Mouse (Mus musculus): Measurements from ENCODE around the gene Slc5a10. TPM values are rescaled to one million over a fixed set of nuclear protein-coding genes. Genes with fewer than 3 reads are reported as not detected.

The Slc5a10 gene
- under 1 TPM in 1 of 2 experiments, not detected in 1; 0.15 TPM for total RNA-seq (2021)
- long read RNA-seq, experiment 1 = 0 reads
- long read RNA-seq, experiment 2, partial matches to known transcripts = 0 of 1 reads
- long read RNA-seq, experiment 2, other reads (novel, unspliced or antisense) = 0 of 1 reads

DNA sequence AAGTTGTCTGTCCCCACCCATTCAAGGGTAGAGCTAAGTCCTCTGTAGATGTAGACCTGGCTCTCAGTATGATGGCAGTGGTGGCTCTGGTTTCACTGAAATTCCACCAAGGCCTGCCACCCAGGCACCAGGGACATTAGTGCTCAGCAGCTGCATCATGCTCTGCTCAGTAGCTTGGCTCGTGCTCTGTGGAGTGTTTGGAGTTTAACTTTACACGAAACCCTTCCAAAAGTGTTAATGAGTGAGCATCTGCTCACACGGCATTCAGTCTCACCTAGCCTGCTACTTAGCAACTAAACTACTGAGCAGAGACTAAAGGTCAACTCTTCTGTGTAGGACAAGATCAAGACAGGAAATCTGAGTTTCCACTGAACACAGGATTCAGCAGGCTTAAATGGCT, at the start of gene Slc5a10:
Gene Slc5a10, minus strand, starts transcription at position 191 of the 400 bp plus-strand sequence.
- no peak for DNase-seq

DNA sequence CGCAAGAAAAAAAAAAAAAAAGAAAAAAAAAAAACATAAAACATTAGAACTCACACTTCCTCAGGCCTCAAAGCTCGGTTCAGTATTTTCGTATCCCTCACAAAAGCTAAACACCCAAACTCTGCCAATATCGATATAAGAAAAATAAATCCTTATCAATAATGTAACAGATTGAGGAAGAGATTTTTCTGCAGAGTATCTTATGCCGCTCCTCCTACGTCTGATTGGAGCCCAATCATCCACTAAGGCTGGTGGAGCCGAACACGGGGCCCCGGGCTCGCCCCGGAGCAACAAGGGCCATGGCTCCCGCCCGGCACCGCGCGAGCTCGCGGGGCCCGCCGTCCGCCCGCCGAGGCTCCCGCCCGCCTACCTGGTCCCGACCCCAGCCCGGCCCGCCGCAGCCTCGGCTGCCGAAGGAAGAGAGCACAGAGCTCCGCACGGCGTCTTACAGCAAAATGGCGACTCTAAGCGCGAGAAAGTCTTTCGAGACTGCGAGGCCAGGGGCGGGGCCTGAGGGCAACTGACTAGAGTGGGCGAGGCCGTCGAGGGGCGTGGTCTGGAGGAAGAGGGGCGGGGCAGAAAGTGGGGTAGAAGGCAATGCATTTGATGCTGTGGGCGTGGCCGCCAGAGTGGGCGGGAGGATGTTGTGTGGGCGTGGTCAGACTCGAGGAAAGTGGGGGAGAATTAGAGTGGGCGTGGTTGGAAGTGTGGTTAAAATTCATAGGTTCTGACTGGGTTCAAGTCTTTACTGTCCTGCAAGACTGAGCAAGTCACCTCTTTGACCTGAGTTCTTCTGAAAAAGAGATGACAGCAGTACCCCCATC, 41.2 kb upstream of the Slc5a10 start, which contains the start of gene Prpsap2:
Gene Prpsap2, minus strand, starts transcription at position 505 of the 824 bp plus-strand sequence.
- DNase-seq = peak; percentile 100

DNA sequence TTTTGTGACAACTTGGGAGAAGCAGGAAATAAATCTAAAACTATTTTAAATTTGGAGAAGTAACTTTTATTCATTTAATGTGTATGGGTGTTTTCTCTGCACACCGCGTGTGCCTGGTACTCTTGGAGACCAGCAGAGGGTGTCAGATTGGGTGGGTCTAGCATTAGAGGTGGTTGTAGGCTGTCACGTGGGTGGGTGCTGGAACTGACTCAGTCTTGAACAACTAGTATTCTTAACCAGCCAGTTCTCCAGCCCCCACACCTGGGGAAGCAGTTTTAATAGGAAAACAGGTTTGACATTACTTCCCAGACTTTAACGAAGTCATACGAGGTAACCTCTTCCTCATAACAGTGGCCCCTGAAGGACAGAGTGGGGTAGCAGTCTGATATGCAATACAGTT, 39.9 kb upstream of the Slc5a10 start:
- DNase-seq = peak; percentile 15

DNA sequence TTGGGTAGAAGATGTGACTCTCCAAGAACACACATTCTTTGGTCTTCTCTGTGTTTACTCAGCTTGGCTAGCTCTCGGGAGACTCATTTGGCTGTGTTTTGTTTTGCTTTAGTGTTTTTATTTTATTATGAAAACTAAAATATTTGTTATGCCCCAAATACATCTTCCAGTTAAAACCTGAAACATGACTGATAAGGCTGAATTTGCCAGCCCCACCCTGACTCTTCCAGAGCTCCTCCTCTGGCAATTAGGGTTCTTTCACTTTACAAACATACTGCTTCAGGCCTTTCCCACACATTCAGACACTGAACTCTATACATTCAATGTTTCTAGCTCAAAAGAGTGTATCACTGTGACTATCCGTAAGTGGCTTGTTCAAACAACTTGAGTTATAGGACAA, 36.5 kb upstream of the Slc5a10 start:
- no peak for DNase-seq

DNA sequence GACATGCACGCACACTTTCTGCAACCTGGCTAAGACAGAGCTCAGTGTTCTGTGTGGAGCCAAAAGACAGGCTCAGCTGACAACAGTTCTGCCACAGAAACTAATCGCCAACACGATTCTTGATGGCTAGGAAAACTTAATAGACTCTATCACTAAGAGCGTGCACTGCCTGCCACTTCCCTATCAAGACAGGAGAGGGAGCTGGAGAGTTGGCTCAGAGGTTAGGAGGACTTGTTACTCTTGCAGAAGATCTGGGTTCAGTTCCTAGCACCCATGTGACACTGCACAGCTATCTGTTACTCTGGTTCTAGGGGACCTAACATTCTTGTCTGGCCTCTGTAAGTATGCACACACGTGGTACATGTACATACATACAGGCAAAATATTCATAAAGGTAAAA, 31.0 kb upstream of the Slc5a10 start:
- DNase-seq = peak; percentile 32

DNA sequence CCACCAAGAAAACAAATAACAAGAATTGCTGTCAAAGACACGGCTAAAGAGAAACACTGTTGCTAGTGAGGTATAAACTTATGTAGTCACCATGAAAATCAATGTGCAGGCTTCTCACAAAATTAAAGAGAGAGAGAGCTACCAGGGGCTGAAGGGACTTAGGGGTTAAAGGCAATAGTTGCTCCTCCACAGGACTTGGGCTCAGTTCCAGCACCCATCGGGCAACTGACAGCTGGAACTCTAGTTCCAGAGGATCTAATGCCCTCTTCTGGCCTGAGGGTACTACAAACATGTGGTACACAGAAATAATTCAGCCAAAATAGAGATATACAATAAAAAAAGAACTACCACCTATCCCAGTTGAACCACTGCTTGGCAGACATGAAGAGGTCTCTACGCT, 26.5 kb upstream of the Slc5a10 start:
- DNase-seq = peak; percentile 20

DNA sequence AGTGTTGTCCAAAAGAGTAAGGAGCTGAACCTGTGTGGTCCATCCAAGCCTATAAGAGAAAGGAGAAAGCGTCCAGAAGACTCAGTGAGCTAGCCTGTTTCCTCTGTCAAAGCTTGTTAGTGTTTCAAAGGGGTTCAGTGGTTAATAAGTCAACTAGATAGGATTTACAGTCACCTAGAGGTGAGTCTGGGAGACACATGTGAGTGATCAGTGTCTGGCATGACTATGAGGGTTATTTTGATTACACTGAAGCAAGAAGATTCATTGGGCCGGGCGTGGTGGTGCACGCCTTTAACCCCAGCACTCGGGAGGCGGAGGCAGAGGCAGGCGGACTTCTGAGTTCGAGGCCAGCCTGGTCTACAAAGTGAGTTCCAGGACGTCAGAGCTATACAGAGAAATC, 25.2 kb upstream of the Slc5a10 start:
- no peak for DNase-seq

DNA sequence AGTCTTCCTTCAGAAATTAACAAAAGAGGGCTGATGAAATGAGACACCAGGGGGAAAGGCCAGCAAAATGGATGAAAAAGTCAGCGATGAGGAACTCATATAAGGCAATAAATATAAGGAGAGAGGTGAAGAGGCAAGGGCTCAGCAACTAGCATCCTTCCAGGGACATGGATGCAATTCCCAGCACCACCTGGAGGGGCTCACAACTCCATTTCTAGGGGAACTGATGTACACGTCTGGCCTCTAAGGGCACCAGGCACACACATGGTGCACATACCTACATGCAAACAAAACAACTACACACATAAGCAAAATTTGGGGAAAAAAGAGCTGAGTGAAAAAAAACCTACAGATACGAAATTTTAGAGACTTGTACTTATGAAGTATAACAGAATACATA, 23.8 kb upstream of the Slc5a10 start:
- DNase-seq = no peak

DNA sequence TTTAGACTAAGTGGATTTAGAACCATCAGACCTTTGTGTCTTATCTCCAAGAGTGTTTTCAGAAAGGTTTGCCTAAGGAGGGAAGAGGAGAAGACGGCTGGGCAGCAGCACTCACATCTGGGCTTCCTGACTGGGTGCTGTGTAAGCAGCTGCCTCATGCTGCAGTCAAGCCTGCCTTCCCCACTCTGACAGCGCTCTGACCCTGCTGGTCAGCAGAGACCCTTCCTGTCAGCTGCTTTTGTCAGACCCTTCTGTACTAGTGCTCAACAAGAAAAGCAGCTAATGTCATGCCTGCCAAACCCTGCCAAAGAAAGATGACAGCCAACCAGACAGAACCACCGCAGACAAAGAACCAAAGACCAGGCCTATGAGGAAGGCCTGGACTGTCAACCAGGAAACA, 23.1 kb upstream of the Slc5a10 start:
- DNase-seq = no peak

DNA sequence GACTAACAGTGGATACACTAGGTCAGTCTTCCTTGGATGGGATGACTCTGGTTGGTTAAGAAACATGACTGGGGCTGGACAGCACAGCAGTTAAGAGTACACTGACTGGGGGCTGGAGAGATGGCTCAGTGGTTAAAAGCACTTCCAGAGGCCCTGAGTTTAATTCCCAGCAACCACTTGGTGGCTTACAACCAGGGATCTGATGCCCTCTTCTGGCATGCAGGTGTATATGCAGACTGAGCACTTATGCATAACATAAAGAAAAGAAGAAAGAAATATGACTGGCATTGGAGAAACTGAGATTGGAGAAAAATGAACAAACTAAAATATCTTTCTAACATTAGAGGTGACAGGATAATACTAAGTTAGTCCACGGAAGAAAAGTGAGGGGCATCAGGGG, 19.9 kb upstream of the Slc5a10 start:
- DNase-seq = no peak

DNA sequence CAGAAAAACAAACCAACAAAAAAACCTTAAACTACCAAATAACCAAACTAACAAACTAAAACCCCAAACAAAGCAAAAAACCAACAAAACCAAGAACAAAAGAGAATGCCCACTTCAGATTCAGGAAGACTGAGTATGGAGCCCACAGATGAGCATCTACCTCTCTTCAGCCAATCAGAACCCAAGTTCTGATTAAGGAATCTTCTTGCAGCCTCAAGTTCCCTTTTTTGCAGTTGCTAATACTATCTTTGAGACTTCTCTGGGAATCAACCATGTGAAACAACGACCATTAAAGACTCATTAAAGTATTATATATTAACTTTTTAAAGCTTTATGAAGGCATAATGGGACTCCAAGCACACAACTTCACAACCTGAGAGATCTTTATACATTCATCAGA, 16.7 kb upstream of the Slc5a10 start:
- no peak for DNase-seq

DNA sequence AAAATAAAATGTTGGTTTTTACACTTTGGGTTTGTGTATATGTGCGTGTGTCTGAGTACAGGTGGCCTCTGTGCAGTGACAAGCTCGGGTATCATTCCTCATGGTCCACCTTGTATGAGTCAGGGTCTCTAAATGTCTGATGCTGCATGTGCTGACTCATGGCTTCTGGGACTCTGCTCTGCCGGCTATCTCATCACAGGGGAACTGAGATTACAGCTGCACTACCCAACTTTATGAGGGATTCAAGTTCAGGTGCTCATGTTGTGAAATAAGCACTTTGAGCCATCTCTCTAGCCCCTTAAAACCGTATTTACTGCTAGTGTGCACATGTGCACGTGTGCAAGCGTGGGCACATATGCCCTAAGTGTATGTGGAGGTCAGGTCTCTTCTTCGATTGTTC, 12.0 kb upstream of the Slc5a10 start:
- no peak for DNase-seq

DNA sequence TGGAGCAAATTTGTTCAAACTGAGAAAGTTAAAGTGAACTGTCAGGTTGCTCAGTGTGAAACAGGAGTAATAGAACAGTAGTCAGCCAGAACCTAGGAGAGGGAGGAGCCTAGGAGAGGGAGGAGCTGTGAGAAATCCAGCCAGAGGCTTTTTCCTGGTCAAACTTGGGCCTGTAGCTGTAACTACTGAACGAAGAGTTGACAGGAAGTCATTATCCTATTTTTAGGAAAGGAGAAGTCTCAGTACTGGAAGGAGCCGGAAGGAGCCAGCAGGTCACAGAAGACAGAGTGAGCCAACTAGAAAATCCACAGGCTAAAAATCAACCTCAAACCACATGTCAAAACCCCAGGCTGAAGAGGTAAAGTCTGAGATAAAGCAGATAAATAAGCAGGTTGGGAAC, 7.4 kb upstream of the Slc5a10 start:
- no peak for DNase-seq

DNA sequence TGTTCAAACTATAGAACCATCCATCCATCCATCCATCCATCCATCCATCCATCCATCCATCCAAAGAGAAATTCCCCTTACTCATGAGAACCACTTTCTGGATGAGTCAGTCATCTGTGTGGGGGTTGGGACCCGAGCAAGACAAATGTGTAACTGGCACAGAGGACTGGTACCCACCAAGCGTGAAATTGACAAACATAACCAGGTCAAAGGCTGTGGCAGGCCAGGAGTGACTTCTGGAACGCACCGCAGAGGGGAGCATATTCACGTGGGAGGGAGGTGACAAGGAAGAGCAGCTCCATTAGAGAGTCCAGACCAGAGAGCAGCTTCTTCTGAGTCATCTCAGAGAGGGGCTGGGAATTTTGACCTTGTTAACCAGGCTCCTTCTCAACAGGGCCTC, 1.5 kb upstream of the Slc5a10 start:
- DNase-seq = no peak

DNA sequence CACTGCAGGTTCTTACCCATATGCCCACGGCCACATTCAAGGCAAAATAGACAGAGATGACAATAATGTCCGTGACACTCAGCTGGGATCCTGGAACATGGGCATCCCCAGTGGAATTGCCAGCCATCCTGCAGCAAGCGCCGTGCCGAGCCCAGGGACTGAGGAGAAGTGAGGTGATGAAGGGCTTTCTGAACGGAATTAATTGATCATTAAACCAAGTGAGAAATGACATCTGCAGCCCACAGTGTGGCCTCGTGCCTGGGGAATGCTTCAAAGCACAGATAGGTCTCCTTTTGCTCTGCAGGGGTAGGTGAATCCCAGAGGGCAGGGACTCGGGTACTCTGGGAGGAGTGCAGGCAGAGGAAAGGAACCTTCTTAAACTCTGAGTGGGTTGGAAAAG, 800 bp downstream of the Slc5a10 start:
- DNase-seq = no peak

DNA sequence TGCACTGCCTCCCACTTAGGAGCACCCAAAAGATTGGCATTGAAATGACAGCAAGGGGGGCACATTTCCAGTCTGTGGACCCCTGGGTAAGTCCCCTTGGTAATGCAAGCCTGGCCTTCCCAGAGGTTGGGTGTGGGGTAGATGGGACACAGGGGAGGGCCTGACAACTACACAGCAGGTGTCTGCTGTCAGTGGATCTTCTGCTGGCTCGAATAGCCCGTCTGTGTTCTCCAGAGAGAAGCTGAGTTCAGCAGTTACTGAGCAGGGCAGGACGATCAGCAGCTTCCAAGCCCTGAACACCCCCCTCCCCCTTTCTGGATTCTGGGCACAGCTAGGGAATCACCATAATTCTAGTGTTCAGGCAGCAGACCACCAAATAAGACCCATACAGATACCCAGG, 1.2 kb downstream of the Slc5a10 start:
- no peak for DNase-seq

DNA sequence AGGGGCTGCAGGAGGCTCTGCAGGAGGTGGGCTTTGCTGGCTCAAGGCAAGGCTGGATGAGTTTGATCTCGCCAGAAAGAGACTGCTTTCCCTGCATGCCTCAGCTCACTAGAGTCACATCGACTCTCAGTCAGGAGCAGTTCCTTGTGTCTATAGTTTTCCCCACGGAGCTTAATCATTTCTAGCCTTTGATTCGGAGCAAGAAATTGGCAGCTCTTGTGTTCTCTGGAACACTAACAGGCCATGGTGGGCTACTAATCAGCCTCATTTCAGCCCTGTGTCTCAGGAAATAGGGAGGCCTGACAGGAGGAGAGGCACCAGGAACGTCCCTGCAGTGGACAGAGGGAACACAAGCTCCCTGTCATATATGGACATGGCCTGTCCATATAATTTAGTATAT, 2.6 kb downstream of the Slc5a10 start:
- DNase-seq = no peak

DNA sequence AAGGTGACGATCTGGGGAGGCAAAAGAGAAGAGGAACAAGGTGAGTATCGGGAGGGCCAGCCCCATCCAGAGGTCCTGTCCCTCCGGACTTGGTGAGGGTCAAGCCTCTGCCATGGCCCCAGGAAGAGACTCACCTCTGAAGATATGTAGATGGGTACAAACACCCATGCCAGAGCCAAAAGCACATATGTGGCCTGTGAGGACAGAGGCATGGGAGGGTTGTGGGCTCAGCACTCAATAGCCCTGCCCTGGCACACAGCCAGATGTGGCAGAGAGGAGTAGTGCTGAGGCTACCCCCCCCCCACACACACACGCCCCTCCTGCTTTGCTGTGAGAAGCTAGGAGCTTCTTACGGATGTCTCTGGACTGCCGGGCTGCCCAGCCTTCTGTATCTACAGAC, 5.5 kb downstream of the Slc5a10 start:
- DNase-seq = no peak

DNA sequence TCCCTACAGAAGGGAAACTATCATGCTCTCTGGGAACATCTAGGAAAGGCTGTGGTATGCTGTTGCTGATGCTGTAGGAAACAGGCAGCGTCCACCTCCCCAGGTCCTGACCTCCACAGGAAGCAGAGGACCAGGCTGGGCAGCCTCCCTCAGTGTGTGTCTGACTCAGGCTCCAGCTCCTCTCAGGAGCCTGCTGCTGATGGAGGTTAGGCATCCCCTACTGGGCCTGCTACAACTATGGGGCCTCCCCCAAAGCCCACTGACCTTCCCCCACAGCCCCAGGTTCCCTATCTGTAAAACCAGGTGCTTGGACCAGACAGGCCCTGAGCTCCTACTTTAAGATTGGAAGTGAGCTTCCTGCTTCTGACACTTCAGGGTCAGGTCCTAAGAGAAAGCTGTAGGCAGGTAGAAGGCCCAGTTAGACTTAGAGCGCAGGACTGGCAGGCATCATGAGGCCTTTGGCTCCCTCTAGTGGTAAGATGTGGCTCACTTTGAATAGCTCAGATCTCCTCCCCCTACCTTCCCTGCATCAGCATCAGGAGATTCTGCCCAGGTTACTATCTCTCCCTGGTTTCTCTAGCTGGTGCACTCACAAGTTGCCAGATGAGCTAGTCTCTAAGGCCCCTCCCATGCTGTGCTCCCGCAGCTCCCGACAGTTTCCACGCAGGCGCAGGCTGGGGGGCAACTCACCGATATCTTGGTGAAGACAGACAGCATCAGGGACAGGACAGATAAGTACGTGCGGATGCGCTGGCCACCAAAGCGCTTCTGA, 6.1 kb downstream of the Slc5a10 start:
- peak; percentile 81 for DNase-seq

DNA sequence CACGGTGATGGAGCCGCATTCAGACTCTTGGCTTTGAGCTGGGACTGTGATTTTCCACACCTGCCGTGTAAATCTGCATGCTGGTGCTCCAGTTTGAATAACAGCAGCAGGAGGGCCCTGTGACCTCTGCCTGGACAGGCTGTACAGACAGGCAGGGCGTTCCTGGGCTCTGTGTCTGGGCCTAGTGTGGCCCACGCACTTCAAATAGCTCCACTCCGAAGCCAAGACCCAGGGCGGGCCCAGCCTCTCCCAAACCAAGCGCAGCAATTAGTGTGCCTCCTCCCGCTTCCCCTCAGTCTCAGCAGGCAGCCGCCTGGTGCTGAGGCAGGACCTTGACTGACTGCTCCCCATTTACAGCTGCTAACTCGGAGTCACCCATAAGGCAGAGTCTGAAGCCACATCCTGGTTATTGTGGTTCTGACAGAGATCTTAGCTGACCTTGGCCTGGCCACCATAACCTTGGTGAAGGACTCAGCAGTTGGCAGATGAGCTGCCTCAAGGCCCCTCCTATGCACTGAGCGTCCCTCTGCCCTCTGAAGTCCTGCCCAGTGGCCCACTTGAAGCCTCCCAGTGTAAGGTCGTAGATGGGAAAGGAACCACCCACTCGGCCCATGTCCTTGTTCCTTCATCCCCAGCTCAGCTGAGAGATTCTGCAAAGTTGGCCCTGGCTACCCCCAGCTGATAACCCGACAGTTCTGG, 7.3 kb downstream of the Slc5a10 start:
- DNase-seq = peak; percentile 65

DNA sequence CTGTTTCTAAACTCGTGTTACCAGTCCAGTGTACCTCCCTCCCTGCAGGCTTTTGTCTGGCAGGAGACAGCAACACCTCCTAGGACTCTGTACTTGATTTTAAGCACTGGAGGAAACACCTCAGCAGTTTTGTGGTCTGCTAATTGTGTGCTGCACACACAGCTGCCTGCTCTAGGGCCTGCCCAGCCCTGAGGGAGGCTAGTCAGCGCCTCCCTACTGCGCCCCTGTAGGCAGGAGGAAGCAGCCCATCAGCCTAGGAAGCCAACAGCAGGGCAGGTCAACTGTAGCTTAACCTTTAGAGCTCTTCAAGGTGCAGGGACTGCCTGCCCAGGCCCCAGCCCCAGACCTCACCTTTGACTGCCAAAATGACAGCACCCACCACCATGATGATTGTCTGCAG, 11.7 kb downstream of the Slc5a10 start:
- no peak for DNase-seq

DNA sequence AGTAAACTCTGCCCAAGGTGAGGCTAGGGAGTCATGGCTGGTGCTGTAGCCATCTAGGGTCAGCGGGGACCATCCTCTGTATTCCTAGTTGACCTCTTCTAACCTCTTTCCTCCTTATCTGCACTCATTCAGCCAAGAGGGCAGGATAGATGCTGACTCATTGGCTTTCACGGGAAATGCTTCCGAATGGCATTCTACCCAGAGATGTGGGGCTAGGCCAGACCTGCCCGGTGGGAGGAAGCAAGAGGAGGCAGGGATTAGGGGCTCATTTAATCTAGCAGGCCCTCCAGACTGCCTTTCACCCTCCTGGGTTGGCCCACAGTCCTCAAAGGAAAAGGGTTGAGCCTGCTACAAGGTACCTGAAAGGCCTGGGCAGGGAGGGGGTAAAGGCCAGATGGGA, 14.4 kb downstream of the Slc5a10 start:
- no peak for DNase-seq

DNA sequence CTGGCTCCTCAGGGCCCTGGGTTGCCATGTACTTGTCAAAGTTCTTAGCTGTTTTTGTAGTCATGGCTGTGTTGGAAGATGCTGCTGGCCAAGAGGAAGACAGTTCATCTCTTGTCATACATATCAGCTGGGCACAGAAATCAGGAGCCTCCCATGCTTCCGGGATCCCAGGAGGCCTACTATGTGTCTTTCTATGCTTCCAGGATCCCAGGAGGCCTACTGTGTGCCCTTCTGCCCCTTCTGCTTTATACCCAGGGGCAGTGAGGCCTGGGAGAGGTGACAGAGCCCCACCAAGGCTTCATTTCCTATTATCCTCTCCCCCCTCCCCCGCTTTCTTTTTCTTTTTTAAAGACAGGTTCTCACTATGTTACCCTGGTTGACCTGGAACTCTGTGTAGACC, 15.0 kb downstream of the Slc5a10 start:
- no peak for DNase-seq

Data from adrenal gland, postnatal 10 days (tissue).